Mouse (Mus musculus) frontal cortex, adult 2 months (tissue): ENCODE results near the gene Slc35b2. TPM values are rescaled to one million over a fixed set of nuclear protein-coding genes. Genes with fewer than 3 reads are reported as not detected.

Experiments used
- DNase-seq, 2 experiments: peaks; one replicate each; pipeline ENCODE4 v3.0.0; 2022; ENCODE audit warnings: low spot score in 1 of 2; ENCODE audit errors: extremely low spot score in 1 of 2
- polyA plus RNA-seq: library from polyadenylated mRNA; depleted of rRNA; stranded (reverse); fragments of >200 nt; gene quantifications from 2 replicates; pipeline ENCODE4 v1.2.3, GENCODE M21; 2012; rRNA removed

The Slc35b2 gene
- polyA plus RNA-seq = 57.3 and 59.5 TPM in 2 replicates

DNA sequence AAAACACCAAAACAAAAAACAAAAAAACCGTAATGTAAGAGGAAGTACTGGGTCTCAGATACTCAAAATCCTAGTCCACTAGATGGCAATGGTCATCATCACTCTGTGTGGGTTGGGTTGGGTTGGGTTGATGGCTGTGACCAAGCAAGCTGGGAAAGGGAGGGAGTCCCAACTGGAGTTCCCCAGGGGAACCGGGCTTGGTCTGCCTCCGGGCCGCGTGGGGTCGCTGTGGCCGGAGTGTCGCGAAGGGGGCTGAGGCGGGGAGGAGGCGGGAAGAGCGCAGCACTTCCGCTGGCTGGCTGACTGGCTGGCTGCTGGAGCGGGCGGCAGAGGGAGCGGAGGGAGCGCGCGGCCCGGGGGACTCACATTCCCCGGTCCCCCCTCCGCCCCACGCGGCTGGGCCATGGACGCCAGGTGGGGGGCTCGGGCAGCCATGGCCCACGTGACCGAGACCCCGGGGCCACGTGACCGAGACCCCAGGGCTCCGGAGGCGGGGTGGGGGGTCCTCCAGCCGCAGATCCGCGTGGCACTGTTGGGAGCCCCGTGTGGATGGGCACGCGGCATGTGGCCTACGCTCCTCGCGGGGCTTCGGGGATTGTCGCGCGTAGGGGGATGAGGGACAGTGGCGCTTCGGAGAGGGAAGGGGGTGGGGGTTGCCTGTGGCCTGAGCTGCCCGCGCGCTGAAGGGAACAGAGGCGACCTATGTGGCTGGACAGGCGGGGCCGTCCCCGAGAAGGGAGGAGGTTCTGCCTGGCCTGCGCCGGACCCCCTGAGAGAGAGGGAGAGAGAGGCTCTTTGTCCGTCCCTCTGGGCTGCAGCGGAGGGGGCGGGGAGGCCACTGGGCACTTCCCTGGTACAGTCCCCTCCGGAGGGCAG lies at the start of gene Slc35b2:
Gene Slc35b2 (plus strand): TSS at position 220 of the 876 bp plus-strand sequence.
- peak; percentile 78 to 93 for DNase-seq

DNA sequence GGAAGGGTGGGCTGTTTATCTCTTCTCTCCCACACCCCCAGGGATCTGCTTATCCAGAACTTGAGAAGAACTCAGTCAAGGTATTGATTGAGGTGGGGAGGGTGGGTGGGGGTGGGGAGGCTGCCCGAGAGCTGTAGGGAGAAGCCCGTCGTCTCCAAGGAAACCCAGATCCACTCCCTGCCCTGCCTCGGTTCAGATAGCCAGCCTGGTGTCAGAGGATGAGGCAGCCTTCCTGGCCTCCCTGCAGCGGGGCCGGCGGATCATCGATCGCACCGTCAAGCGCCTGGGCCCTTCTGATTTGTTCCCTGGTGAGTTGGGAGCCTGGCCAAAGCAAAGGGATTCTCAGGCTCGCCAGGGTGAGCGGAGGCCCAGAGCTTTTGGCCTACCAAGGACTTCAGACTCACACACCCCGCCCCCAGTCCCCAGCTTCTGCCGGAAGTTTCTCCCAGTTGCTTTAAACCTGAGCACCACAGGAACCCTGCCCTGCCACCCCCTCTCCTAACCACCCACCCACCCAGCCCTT lies 48.4 kb upstream of the Slc35b2 start:
- no peak for DNase-seq

DNA sequence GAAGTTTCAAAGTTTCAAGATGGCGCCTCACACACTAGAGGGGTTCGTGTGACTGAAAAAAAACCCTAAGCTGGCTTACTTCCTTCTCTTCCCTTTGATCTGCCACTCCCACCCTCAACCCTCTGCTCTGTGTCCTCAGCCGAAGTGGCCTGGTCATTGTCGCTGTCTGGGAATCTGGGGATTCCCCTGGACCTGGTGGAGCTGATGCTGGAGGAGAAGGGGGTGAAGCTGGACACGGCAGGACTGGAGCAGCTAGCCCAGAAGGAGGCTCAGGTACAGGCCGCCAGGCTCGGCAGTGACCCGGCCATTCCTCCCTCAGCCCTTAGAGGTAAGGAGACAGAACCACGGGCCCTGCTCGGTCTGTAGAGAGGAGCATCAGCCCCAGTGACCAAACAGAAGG lies 47.9 kb upstream of the Slc35b2 start:
- DNase-seq = no peak

DNA sequence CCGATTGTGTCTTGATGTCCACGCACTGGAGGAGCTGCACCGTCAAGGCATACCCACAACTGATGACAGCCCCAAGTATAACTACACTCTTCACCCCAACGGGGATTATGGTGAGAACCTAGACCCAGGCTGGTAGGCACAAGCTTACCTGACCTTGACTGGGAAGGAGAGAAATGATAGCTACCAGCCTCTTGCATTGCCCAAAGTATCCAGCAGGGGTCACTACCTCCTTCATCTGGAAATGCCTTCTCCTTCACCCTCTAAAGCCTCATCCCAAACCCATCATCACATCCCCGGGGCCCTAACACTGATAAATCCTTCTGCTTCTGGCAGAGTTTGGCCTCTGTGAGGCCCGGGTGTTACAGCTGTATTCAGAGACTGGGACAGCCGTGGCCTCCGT lies 47.2 kb upstream of the Slc35b2 start:
- DNase-seq = peak in 1 of 2 experiments; percentile 93

DNA sequence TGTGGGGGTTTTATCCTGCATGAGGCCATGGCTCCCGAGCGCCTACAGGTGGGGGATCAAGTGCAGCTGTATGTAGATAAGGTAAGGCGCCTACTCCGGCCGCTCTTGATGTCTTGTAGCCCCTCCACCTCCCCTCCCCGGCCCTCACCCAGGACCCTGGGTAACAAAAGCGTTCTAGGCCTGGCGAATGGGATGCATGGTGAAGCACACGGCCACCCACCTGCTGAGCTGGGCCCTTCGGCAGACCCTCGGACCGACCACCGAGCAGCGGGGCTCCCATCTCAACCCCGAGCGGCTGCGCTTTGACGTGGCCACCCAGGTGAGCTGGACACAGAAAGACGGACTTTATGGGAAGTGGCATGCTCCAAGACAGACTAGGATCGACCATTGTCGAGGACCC lies 46.5 kb upstream of the Slc35b2 start:
- no peak for DNase-seq

DNA sequence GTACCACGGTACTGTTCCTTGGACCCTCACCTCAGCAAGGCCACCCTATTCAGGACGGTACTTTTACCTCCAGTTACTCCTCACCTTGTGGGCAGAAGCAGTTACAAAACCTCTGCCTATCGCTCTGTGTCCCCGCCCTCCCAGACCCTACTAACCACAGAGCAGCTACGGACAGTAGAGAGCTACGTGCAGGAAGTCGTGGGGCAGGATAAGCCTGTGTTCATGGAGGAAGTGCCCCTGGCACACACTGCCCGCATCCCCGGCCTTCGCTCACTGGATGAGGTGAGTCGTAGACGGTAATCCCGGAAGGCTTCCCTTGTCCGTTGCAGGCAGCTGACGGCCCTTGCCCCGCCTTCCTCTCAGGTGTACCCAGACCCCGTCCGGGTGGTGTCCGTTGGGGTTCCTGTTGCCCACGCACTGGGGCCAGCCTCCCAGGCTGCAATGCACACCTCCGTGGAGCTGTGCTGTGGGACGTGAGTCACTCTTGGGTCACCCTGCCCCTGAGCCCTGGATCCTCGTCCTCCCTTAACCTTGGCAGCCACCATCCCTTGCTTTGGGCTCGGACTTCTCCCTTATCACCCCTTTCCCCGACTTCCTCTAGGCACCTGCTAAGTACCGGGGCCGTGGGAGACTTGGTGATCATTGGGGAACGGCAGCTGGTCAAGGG lies 46.0 kb upstream of the Slc35b2 start:
- DNase-seq = no peak

DNA sequence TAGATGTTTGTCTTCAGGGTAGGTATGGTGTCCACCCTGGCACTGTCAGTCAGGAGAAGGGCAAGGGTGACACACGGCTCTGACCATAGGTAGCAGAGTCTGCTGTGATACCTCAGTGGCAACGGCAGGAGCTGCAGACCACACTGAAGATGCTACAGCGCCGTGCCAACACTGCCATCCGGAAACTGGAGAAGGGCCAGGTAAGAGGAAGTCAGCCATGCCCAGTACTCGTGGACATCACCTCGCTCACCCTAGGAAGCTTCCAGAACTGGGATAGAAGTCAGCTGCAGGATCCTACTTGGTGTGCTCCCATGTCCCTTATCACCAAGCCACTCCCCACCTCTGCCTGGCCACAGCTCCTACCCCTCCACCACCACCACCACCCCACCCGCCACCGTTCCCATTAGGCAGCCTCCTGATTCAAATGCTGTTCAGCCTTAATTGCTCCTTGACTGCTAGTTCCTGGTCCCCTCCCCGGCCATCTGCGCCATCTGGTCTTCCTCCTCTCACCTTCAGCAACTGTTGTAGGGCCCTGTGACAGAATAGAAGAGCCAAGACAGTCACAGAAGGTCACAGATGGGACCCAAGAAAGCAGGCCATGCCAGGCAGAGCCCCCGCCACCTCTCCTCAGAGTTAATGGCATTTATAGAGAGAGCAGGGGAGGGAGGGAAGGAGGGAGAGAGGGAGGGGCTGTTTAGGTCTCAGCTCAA lies 44.8 kb upstream of the Slc35b2 start:
- DNase-seq = no peak

DNA sequence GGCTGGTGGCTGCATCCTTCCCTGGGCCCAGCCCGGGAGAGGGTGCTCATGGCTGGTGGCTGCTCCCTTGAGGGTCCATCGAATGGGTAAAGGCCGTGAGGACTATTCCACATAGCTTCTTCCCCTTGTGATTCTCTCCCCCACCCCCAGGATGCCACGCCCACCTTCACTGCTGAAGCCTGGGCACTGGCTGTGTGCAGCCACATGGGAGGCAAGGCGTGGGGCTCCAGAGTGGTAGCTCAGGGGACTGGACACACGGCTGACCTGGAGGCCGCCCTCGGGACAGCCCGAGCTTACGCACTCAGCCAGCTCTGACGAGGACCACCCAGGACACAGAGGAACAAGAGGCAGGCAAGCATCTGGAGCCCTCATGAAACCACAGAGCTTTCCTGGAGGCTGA lies 43.5 kb upstream of the Slc35b2 start:
- DNase-seq = no peak

DNA sequence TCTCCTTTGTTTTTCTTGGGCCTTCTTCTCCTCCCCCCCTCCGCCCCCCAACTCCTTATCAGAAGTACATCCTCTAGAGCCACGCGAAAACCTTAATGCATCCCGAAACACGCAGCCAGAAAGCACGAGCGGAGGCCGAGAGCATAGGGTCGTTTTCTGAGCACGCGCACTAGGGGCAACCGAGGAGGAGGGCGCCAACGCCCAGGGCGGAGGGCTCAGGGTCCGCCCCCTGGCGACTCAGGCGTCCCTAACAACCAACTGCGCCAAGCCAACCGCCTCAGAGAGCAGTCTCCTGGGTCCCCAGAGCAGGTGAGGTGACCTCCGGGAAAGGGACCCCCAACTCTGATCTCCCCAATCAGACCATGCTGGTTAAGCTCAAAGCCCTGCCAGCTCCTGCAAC lies 40.4 kb upstream of the Slc35b2 start, which contains the start of gene Tcte1:
Gene Tcte1 (plus strand): TSS at position 172 of the 400 bp plus-strand sequence.
- DNase-seq = no peak

DNA sequence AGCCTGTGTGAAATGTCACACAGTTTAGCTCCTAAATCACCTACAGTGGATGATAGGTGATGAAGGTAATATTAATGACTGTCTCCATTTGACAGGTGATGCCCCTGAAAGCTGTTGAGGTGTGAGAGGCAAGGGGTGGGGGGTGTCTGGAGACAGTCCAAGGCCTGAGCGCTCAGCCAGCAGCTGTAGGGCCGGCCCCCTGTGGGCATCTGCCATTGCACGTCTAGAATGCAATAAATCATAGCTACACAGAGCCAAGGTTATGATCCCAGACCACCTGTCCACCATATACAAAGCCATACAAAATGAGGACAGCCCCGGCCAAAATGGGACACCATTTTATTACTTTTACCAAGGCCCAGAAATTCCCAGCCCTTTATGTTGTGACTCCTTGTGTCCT lies 38.7 kb upstream of the Slc35b2 start:
- DNase-seq = no peak

DNA sequence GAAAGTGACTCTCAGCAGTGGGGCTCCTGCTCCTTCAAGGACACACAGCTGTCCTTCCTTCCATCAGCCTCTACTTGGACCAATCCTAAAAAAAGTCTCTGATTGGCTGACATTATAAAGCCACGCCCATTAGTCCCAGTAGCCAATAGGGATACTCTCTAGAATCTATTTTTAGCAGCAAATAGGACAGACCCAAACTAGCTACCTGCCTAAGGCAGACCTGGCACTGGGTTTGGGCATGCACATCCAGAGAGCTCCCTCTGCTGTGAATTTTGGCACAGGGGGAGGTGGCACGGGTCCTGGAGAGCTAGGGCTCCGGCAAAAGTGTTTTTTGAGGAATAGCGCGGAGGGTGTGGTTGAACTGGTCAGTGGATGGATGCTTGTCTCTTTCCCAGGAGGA lies 37.1 kb upstream of the Slc35b2 start:
- DNase-seq = no peak

DNA sequence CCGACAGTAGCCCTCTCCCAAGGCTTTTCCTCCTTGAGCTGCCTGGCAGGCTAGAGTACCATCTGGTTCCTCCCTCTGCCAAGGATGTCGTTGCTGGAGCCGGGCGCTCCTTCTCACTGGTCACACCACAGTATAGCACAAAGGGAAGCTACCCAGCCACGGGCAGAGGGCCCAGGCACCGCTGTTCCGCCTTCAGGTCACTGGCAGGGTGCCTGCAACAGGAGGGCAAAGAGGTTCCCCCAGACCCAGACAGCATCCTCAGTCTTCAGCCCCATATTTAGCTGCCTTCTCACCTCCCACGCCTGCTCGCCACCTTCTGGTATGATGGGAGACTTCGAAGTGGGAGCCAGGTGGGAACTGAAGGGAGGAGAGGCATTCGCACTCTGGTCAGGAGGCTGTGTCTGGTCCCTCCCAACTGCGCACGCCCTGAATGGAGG lies 33.3 kb upstream of the Slc35b2 start:
- DNase-seq = peak; percentile 73 to 84

DNA sequence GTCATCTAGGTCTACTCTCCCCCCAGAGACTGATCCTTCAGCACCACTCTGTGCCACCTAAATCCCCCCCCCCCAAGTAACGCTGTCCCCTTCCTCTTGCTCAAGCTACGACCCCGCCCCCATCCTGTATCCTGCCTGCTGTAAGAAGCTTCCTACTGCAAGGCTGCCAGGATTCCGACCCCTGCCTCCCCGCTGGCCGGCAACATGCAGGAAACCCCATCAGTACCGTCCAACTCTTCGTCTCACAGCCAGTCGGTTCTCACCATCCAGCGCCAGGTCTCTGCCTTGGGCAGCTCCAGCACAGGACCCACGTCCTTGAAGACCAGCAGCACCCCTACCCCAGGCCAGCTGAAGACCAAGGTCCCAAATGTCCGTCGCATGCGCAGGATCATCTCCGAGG lies 30.8 kb upstream of the Slc35b2 start:
- no peak for DNase-seq

DNA sequence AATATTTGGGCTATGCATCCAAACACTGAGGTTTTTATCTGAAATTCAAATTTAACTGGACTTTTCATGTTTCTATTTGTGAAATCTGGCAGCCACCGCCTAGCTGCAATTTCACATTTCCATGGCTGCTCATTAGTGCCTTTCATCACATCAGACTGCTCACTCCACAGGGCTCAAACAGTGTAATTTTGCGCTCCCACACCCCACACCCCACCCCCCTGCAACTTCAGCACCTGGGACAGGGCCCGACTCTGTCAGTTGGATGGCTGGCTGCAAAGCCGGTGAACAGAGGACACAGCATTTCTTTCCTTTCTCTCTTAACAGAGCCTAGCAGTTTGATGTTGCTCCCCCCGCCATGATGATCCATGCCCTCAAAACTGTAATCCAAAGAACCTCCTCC lies 27.4 kb upstream of the Slc35b2 start:
- no peak for DNase-seq

DNA sequence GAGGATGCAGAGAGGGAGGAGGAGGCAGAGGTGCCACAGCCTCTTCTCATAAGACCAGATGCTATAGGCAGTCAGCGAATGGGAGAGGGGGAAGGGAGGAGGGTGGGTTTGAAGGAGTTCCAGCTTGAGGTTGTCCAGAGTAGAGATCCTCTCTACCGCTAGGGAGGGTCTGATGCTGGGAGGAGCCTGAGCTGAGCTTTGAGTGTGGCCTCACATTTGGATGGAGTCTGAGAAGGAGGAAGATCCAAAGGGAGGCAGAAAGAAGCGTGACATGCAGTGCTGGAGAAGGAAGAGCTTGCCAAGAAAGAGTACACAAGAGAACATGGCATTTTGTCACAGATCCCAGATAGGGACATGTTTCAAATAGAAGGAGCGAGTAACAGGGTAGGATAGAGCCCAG lies 25.3 kb upstream of the Slc35b2 start:
- no peak for DNase-seq

DNA sequence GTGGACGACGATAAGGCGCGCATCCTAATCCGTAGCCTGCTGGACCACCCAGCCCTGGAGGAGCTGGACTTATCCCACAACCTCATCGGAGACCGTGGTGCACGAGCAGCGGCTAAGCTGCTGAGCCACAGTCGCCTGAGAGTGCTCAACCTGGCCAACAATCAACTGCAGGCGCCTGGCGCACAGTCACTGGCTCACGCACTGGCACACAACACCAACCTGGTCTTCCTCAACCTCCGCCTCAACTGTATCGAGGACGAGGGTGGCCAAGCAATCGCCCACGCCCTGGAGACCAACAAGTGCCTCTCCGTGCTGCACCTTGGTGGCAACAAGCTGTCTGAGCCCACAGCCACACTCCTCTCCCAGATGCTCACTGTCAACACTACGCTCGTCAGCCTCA lies 24.0 kb upstream of the Slc35b2 start:
- no peak for DNase-seq

DNA sequence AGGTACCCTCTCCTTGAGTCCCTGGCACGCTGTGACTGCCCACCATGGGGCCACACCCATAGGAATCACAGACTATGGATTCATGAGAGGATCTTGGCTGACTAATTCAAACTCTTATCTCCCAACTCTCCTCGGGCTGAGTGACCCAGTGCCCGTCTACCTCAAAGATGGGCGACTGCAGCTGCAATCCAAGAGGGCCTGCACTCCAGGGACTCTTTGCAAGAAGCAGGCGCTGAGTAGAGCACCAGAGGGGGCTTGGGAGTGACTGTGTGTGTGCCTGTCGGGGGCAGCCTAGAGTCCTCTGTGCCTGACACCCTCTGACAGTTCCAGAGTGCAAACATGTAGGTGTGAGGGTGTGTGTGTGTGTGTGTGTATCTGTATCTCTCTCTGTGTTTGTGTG lies 21.5 kb upstream of the Slc35b2 start:
- no peak for DNase-seq

DNA sequence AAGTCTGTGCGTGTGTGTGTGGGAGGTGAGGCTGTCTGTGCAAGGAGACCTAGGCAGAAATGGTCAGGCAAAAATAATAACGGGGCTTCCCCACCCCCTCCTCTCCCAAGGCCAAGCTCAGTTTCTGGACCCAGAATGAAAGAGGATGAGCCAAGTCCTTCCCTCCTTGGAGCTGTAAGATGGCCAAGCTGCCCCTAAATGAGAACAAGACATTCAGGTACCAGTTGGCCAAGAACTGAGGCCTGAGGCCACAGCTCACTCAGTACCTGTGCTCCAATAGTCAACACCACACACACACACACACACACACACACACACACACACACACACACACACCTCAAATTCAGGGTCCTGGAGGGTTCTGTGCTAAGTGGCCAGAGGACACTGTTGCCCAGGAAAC lies 21.0 kb upstream of the Slc35b2 start:
- DNase-seq = no peak

DNA sequence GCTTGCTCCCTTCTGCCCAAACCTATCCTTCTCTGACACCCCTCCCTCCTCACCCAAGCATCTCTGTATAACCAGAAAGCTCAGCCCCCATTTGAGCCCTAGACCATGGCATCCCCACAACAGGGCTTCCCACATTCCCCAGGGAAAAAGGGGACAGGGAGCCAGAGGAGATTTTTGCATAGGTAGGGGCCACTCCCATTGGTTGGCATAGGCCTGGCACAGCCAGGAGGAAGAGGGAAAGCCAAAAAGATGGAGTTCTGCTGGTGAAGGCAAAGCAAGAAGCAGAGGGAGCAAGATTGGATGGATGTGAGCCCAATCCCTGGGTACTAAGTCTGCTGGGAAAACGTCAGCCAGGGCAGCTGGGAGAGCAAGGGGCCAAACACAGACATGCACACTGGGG lies 20.6 kb upstream of the Slc35b2 start:
- DNase-seq = no peak

DNA sequence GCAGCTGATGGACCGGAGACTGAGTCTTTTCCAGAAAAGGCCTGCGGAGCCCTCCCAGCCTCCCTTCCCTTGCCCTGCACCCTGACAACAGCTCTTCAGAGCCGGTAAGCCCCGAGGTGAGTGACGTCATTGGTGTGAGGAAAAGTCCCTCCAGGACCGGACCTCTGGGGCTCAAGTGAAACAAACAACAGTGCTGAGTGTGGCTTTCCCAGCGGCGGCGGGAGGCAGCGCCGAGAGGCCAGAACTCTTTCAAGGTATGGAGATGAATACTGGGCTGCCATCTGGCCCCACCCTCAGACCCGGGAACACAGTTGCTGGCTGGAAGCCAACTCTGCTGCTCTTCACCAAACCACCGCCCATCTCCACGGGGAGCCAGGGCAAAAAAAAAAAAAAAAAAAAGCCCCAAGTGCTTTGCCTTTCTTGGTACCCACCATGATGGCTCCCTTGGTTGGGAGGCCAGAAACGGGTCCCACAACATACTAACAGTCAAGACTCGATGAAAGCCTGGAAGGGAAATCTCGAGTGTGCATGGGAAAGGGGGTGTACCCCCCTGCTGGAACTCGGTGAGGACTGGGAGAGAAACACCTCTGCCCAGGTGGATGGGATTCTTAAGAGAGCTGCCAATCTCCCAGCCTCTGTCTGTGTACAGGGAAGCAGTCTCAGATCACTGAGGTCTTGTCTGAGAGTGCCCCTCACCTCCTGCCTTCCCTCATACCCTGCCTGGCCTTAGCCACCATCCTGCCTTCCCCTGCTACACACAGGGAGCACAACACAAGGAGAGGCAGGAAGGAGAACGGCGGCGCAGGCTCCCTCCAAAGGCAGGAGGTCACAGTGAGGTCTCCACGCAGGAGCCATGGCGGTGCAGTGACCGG lies 19.4 kb upstream of the Slc35b2 start:
- no peak for DNase-seq
